Mouse (Mus musculus) midbrain, embryonic 14.5 days (tissue): Measurements from ENCODE around the gene Grb7. TPM values are rescaled to one million over a fixed set of nuclear protein-coding genes. Genes with fewer than 3 reads are reported as not detected.

ENCODE experiments used
- ATAC-seq: fragments of 200-750 bp; cut with Nextera tagmentation; 2 replicates; pipeline ENCODE4 v1.8.0; 2017; ENCODE audit warnings: moderate number of reproducible peaks, moderate library complexity; ENCODE audit not compliant: low FRiP score, low TSS enrichment
- DNase-seq: peaks from one replicate; pipeline ENCODE4 v3.0.0-alpha.2; 2015
- H3K27ac ChIP-seq: fragments of 300-500 bp; sonication (generic); replicated peaks from 2 replicates; pipeline ENCODE4 v1.5.1; 2014; ENCODE audit warnings: mild to moderate bottlenecking, low read depth, low read length, moderate library complexity
- H3K27me3 ChIP-seq: fragments of 300-500 bp; sonication (generic); 2 replicates; pipeline ENCODE4 v1.6.1; 2014; ENCODE audit warnings: low read length, control low read depth, mixed read lengths; ENCODE audit not compliant: control insufficient read depth, insufficient read depth
- H3K36me3 ChIP-seq: fragments of 300-500 bp; sonication (generic); 2 replicates; pipeline ENCODE4 v1.6.1; 2014; ENCODE audit warnings: low read length, control low read depth; ENCODE audit not compliant: control insufficient read depth, insufficient read depth
- H3K4me1 ChIP-seq: fragments of 300-500 bp; sonication (generic); 2 replicates; pipeline ENCODE4 v1.6.1; 2014; ENCODE audit warnings: mild to moderate bottlenecking, antibody characterized with exemption, low read length, control low read depth; ENCODE audit not compliant: control insufficient read depth, insufficient read depth
- H3K4me2 ChIP-seq: fragments of 300-500 bp; sonication (generic); 2 replicates; pipeline ENCODE4 v1.6.1; 2014; ENCODE audit warnings: mild to moderate bottlenecking, low read length, moderate library complexity
- H3K4me3 ChIP-seq: fragments of 300-500 bp; sonication (generic); replicated peaks from 2 replicates; pipeline ENCODE4 v1.5.1; 2014; ENCODE audit warnings: low read depth, low read length
- H3K9ac ChIP-seq: fragments of 300-500 bp; sonication (generic); replicated peaks from 2 replicates; pipeline ENCODE4 v1.6.1; 2014; ENCODE audit warnings: mild to moderate bottlenecking, low read length, moderate library complexity
- H3K9me3 ChIP-seq: fragments of 300-500 bp; sonication (generic); 2 replicates; pipeline ENCODE4 v1.6.1; 2016; ENCODE audit warnings: low read length, control low read depth, mixed read lengths; ENCODE audit not compliant: control insufficient read depth
- WGBS: fragments of 180-500 bp; shearing (Covaris S2); extraction: QIAGEN DNeasy Blood & Tissue Kit; methylation state at CpG from one replicate; pipeline ENCODE4 v1.1.7; 2014; 5-methylcytosine and 5-hydroxymethylcytosine counted together
- polyA plus RNA-seq: library from polyadenylated mRNA; unstranded; fragments of >200 nt; fragmentation: Nextera tagmentation; extraction: Ambion mirVana; gene quantifications from 2 replicates; pipeline ENCODE4 v1.2.1, GENCODE M21; 2014

The Grb7 gene
- 0.58 and 0.67 TPM in 2 replicates for polyA plus RNA-seq

- H3K4me2 ChIP-seq, result peak within 1 kb of the TSS; percentile 21; the same call in 1 of the 2 replicates
- H3K27me3 ChIP-seq, result peaks cover 23% of the 10 kb centered on the region
- ATAC-seq, result no peak
- no peak within 1 kb of the TSS for H3K9ac ChIP-seq
- H3K4me1 ChIP-seq, result no peaks in the 10 kb centered on the region
- H3K27ac ChIP-seq, result no peak within 1 kb of the TSS
- no peak within 1 kb of the TSS for H3K4me3 ChIP-seq
- 9% methylated on average over 5 of the region's 5 CpGs for WGBS
- H3K9me3 ChIP-seq, result no peaks in the 10 kb centered on the region
- no peak for DNase-seq
- no peaks in the 10 kb centered on the region for H3K36me3 ChIP-seq
Measured at GRCm38 (mm10) chr11:98446213-98446561, at the start of gene Grb7. Gene Grb7 (plus strand): TSS chr11:98446394.

- 88% methylated on average over 7 of the region's 7 CpGs for WGBS
- H3K4me2 ChIP-seq, result no peak overlapping the region
- DNase-seq, result no peak
- H3K4me3 ChIP-seq, result no peak overlapping the region
- peaks cover 13% of the 10 kb centered on the region for H3K4me1 ChIP-seq
- no peak overlapping the region for H3K27ac ChIP-seq
- H3K27me3 ChIP-seq, result no peaks in the 10 kb centered on the region
- no peak overlapping the region for H3K9ac ChIP-seq
- no peaks in the 10 kb centered on the region for H3K36me3 ChIP-seq
- no peaks in the 10 kb centered on the region for H3K9me3 ChIP-seq
- ATAC-seq, result no peak
Measured at GRCm38 (mm10) chr11:98397946-98398345, 48.2 kb upstream of the Grb7 start.

- Histone ChIP-seq H3K36me3 (no peaks in the 10 kb centered on the region), H3K4me2 (peak within 1 kb of the TSS; percentile 58), H3K9me3 (no peaks in the 10 kb centered on the region), H3K4me1 (peaks cover 13% of the 10 kb centered on the region), H3K27ac (peak within 1 kb of the TSS; percentile 94), H3K4me3 (peak within 1 kb of the TSS; percentile 54), H3K9ac (peak within 1 kb of the TSS; percentile 58), H3K27me3 (no peaks in the 10 kb centered on the region)
- ATAC-seq (peak; percentile 91), DNase-seq (peak; percentile 94)
- WGBS, result under 1% methylated on average over 40 of the region's 40 CpGs
Measured at GRCm38 (mm10) chr11:98400161-98400726, 46.0 kb upstream of the Grb7 start, which contains the start of gene Pgap3. Gene Pgap3 (minus strand): TSS chr11:98400490.

- peaks cover 13% of the 10 kb centered on the region for H3K4me1 ChIP-seq
- H3K36me3 ChIP-seq, result no peaks in the 10 kb centered on the region
- H3K27ac ChIP-seq, result peak overlapping the region; percentile 94
- peak overlapping the region; percentile 58 for H3K4me2 ChIP-seq
- ATAC-seq, result no peak
- no peaks in the 10 kb centered on the region for H3K9me3 ChIP-seq
- H3K4me3 ChIP-seq, result peak overlapping the region; percentile 54
- peak overlapping the region; percentile 58; the same call in 1 of the 2 replicates for H3K9ac ChIP-seq
- 59% methylated on average over 3 of the region's 3 CpGs for WGBS
- H3K27me3 ChIP-seq, result no peaks in the 10 kb centered on the region
- DNase-seq, result no peak
Measured at GRCm38 (mm10) chr11:98400816-98401215, 45.4 kb upstream of the Grb7 start.

- no peak overlapping the region for H3K27ac ChIP-seq
- H3K4me3 ChIP-seq, result no peak overlapping the region
- ATAC-seq, result no peak
- H3K9me3 ChIP-seq, result no peaks in the 10 kb centered on the region
- WGBS, result 74% methylated on average over 6 of the region's 6 CpGs
- no peak overlapping the region for H3K9ac ChIP-seq
- no peaks in the 10 kb centered on the region for H3K36me3 ChIP-seq
- no peak overlapping the region for H3K4me2 ChIP-seq
- no peaks in the 10 kb centered on the region for H3K27me3 ChIP-seq
- no peak for DNase-seq
- H3K4me1 ChIP-seq, result no peaks in the 10 kb centered on the region; the same call in 1 of the 2 replicates
Measured at GRCm38 (mm10) chr11:98406621-98407020, 39.6 kb upstream of the Grb7 start.

DNA sequence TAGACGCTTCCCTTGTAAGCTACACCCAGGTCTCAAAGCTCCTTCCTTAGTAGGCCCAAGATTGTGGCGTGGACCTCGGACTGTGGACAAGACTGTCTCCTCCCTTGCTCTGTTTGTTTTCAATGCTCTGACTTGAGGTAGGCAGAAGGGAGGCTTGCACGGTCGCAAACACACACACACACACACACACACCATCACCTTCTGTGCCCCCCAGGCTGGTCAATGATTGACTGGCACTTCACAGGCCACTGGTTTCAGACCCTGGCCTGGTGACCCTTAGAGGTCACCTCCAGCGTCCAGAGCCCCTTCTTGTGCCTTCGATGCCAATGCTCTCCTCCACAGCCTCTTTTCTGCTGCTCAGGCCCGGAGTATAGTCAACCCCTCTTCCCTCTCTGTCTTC is 37.3 kb upstream of the Grb7 start:
- Histone ChIP-seq H3K36me3 (no peaks in the 10 kb centered on the region), H3K4me3 (no peak overlapping the region), H3K27me3 (peaks cover 11% of the 10 kb centered on the region), H3K27ac (no peak overlapping the region), H3K9me3 (no peaks in the 10 kb centered on the region), H3K9ac (no peak overlapping the region), H3K4me1 (peaks cover 10% of the 10 kb centered on the region), H3K4me2 (peak overlapping the region; percentile 22)
- WGBS, result 50% methylated on average over 8 of the region's 8 CpGs
- DNase-seq (no peak), ATAC-seq (no peak)

- Histone ChIP-seq H3K27ac (no peak overlapping the region), H3K4me1 (peaks cover 13% of the 10 kb centered on the region), H3K9ac (no peak overlapping the region), H3K9me3 (no peaks in the 10 kb centered on the region), H3K36me3 (no peaks in the 10 kb centered on the region), H3K4me2 (peak overlapping the region; percentile 22), H3K27me3 (peaks cover 11% of the 10 kb centered on the region), H3K4me3 (no peak overlapping the region)
- ATAC-seq (0 out of 2 replicates have a peak, but pooled peaks have one; percentile 27), DNase-seq (peak; percentile 55)
- WGBS, result 4% methylated on average over 10 of the region's 10 CpGs
Measured at GRCm38 (mm10) chr11:98409341-98409822, 36.8 kb upstream of the Grb7 start.

DNA sequence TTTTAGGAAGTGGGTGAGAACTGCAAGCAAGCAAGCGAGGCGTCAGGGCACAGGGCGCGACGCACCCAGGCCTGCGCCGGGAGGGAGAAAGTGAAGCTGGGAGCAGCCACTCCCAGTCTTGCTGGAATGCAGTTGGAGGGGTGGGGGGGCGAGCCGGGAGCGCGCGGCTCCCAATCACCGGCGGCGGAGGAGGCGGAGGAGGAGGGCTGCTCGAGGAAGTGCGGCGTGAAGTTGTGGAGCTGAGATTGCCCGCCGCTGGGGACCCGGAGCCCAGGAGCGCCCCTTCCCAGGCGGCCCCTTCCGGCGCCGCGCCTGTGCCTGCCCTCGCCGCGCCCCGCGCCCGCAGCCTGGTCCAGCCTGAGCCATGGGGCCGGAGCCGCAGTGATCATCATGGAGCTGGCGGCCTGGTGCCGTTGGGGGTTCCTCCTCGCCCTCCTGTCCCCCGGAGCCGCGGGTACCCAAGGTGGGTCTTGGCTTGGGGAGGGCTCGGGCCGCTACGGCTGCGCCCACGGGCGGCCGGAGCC is 33.9 kb upstream of the Grb7 start, which contains the start of gene Erbb2:
Gene Erbb2 (plus strand): TSS at position 198 of the 524 bp plus-strand sequence.
- 0% methylated on average over 43 of the region's 49 CpGs for WGBS
- peaks cover 11% of the 10 kb centered on the region for H3K27me3 ChIP-seq
- H3K4me1 ChIP-seq, result peaks cover 13% of the 10 kb centered on the region
- DNase-seq, result peak; percentile 76
- no peaks in the 10 kb centered on the region for H3K36me3 ChIP-seq
- H3K9me3 ChIP-seq, result no peaks in the 10 kb centered on the region
- peak within 1 kb of the TSS; percentile 55 for H3K4me3 ChIP-seq
- H3K4me2 ChIP-seq, result peak within 1 kb of the TSS; percentile 94
- peak within 1 kb of the TSS; percentile 64 for H3K27ac ChIP-seq
- ATAC-seq, result peak; percentile 46
- peak within 1 kb of the TSS; percentile 57 for H3K9ac ChIP-seq
